Mouse (Mus musculus) mouse embryonic stem cell (cell line): ENCODE measurements around the gene Dennd4b.

Experiments used
- in situ Hi-C, 2 experiments: fragments of 300-500 bp; cut with MboI; formaldehyde crosslinking; loops; 1 replicate in 1 of 2; 3 replicates in 1 of 2; pipeline ENCODE4 v1.14.3; 2019 to 2020; ENCODE audit warnings: low sequenced_read_pairs in 2 of 2, low pct_unique_long_range_greater_than_20kb in 1 of 2, mixed read lengths in 1 of 2; ENCODE audit not compliant: unreplicated experiment in 1 of 2

Gene Dennd4b

GRCm38 (mm10) chr3:90265034-90265931 lies at the start of gene Dennd4b:
Dennd4b (plus strand) TSS chr3:90265185.
- in situ Hi-C loops, result no loop called here

GRCm38 (mm10) chr3:90215825-90216380 lies 49.1 kb upstream of the Dennd4b start:
- in situ Hi-C loops, result no loop called here

GRCm38 (mm10) chr3:90220088-90220487 lies 44.9 kb upstream of the Dennd4b start:
- in situ Hi-C loops, result loop anchor here in 1 of 2 experiments (10.0 kb wide), 1 partner anchor 155 kb away; no protein-coding TSS in a partner anchor

- in situ Hi-C loops, result loop anchor here in 1 of 2 experiments (10.0 kb wide), 1 partner anchor 154 kb away; no protein-coding TSS in a partner anchor
Observed at GRCm38 (mm10) chr3:90220531-90220951, 44.4 kb upstream of the Dennd4b start.

GRCm38 (mm10) chr3:90221123-90221522 lies 43.9 kb upstream of the Dennd4b start:
- in situ Hi-C loops, result loop anchor here in 1 of 2 experiments (10.0 kb wide), 1 partner anchor 154 kb away; no protein-coding TSS in a partner anchor

GRCm38 (mm10) chr3:90222455-90222854 lies 42.5 kb upstream of the Dennd4b start:
- in situ Hi-C loops, result loop anchor here in 1 of 2 experiments (10.0 kb wide), 1 partner anchor 152 kb away; no protein-coding TSS in a partner anchor

GRCm38 (mm10) chr3:90222941-90223340 lies 42.0 kb upstream of the Dennd4b start:
- in situ Hi-C loops, result loop anchor here in 1 of 2 experiments (10.0 kb wide), 1 partner anchor 152 kb away; no protein-coding TSS in a partner anchor

GRCm38 (mm10) chr3:90224331-90224730 lies 40.7 kb upstream of the Dennd4b start:
- in situ Hi-C loops, result loop anchor here in 1 of 2 experiments (10.0 kb wide), 1 partner anchor 150 kb away; no protein-coding TSS in a partner anchor

GRCm38 (mm10) chr3:90231075-90231474 lies 33.9 kb upstream of the Dennd4b start:
- in situ Hi-C loops, result no loop called here

GRCm38 (mm10) chr3:90231507-90232333 lies 33.3 kb upstream of the Dennd4b start, which contains the start of gene Jtb:
Jtb (plus strand) TSS chr3:90231597.
- in situ Hi-C loops, result no loop called here

- in situ Hi-C loops, result no loop called here
Observed at GRCm38 (mm10) chr3:90241251-90241650, 23.7 kb upstream of the Dennd4b start.

- in situ Hi-C loops, result no loop called here
Observed at GRCm38 (mm10) chr3:90241669-90242358, 23.2 kb upstream of the Dennd4b start.

GRCm38 (mm10) chr3:90242984-90243775 lies 21.8 kb upstream of the Dennd4b start, which contains the start of gene Creb3l4:
Creb3l4 (minus strand) TSS chr3:90243512.
- in situ Hi-C loops, result no loop called here

GRCm38 (mm10) chr3:90245406-90245805 lies 19.6 kb upstream of the Dennd4b start:
- in situ Hi-C loops, result no loop called here

- in situ Hi-C loops, result no loop called here
Observed at GRCm38 (mm10) chr3:90247630-90247959, 17.4 kb upstream of the Dennd4b start.

GRCm38 (mm10) chr3:90247960-90248745 lies 16.8 kb upstream of the Dennd4b start, which contains the start of gene Slc39a1:
Slc39a1 (plus strand) TSS chr3:90248172.
- in situ Hi-C loops, result no loop called here
